In genomic region chr17:10627476-10627875, GRCm38 (mm10) we compare ENCODE assay signal across 12 mouse cellular contexts.
"Had no signal": no experiment of that assay in that cellular context is flagged by ENCODE, and none has a peak within 500 bp of the region (broad histone marks: within the 10 kb centered on the region; RNA-seq: fewer than 3 reads in every experiment).

No protein-coding gene starts in this region.

- H3K36me3 ChIP-seq: liver, embryonic 13.5 days; midbrain, embryonic 15.5 days had no signal

- H3K4me2 ChIP-seq: liver, embryonic 13.5 days; midbrain, embryonic 15.5 days had no signal

- H3K4me3 ChIP-seq: left cerebral cortex, adult 2 months; liver, embryonic 13.5 days; midbrain, embryonic 15.5 days; myocyte had no signal

- H3K27me3 ChIP-seq: liver, embryonic 13.5 days; midbrain, embryonic 15.5 days had no signal

- H3K4me1 ChIP-seq: liver, embryonic 13.5 days had no signal

- ATAC-seq: intestine, postnatal 0 days; midbrain, embryonic 15.5 days had no signal

- H3K9ac ChIP-seq: liver, embryonic 13.5 days; midbrain, embryonic 15.5 days had no signal

- DNase-seq: kidney, postnatal 14 days; kidney, postnatal 4 days; layer of hippocampus, postnatal 36 days; liver, embryonic 13.5 days; lung, adult 2 months; thymus, adult 18-20 months; thymus, postnatal 36 days had no signal

- H3K27ac ChIP-seq: left cerebral cortex, adult 2 months; liver, embryonic 13.5 days; macrophage; midbrain, embryonic 15.5 days had no signal

- H3K9me3 ChIP-seq: liver, embryonic 13.5 days; midbrain, embryonic 15.5 days had no signal
